Mouse (Mus musculus) CH12.LX (cell line): ENCODE measurements around the gene Adgrl3. TPM values are rescaled to one million over a fixed set of nuclear protein-coding genes. Genes with fewer than 3 reads are reported as not detected.

ENCODE experiments used
- DNase-seq: peaks from one replicate; pipeline ENCODE4 v3.0.0-alpha.2; 2013; ENCODE audit errors: extremely low read depth
- H3K27ac ChIP-seq: 2 replicates; pipeline ENCODE4 v1.5.1; 2012; ENCODE audit warnings: low read depth, mild to moderate bottlenecking, control low read depth, moderate library complexity; ENCODE audit not compliant: insufficient read depth
- H3K27me3 ChIP-seq: replicated peaks from 2 replicates; pipeline ENCODE3; 2012; ENCODE audit warnings: inconsistent platforms
- H3K36me3 ChIP-seq, 2 experiments: replicated peaks in 1 of 2; 2 replicates each; pipeline versions ENCODE3 to v1.6.1; 2012; ENCODE audit warnings: inconsistent platforms in 1 of 2, low read length in 1 of 2, mild to moderate bottlenecking in 1 of 2, mixed read lengths in 1 of 2, moderate library complexity in 1 of 2; ENCODE audit not compliant: control insufficient read depth in 1 of 2, insufficient read depth in 1 of 2
- H3K4me1 ChIP-seq, 2 experiments: 2 replicates each; pipeline ENCODE4 v1.6.1; 2012; ENCODE audit warnings: inconsistent platforms in 1 of 2, moderate library complexity in 1 of 2; ENCODE audit not compliant: insufficient read depth in 2 of 2, control insufficient read depth in 1 of 2
- H3K4me2 ChIP-seq: 2 replicates; pipeline ENCODE4 v1.6.1; 2012; ENCODE audit warnings: low read depth, mild to moderate bottlenecking, control low read depth; ENCODE audit not compliant: poor library complexity, insufficient read depth, severe bottlenecking
- H3K4me3 ChIP-seq, 3 experiments: fragments of 150-350 bp in 1 of 3; sonication (generic) in 1 of 3; replicated peaks in 1 of 3; 2 replicates each; pipeline versions ENCODE3 to v1.5.1; 2011 to 2012; ENCODE audit warnings: low read depth in 2 of 3, low read length in 2 of 3, mild to moderate bottlenecking in 2 of 3, moderate library complexity in 2 of 3, control low read depth in 1 of 3, improper control_type of control experiment in 1 of 3, inconsistent platforms in 1 of 3, mixed read lengths in 1 of 3; ENCODE audit not compliant: poor library complexity in 1 of 3
- H3K79me2 ChIP-seq: replicated peaks from 2 replicates; pipeline ENCODE4 v1.6.1; 2012; ENCODE audit warnings: mild to moderate bottlenecking, moderate library complexity; ENCODE audit not compliant: control insufficient read depth, poor library complexity, insufficient read depth, severe bottlenecking; ENCODE audit errors: extremely low read depth
- H3K9ac ChIP-seq: 2 replicates; pipeline ENCODE4 v1.6.1; 2012; ENCODE audit warnings: low read depth, mild to moderate bottlenecking, control low read depth, moderate library complexity; ENCODE audit not compliant: insufficient read depth
- H3K9me3 ChIP-seq: replicated peaks from 2 replicates; pipeline ENCODE3; 2012; ENCODE audit warnings: low read length, inconsistent platforms, mixed read lengths
- CHD1 ChIP-seq: IDR thresholded peaks from 2 replicates; pipeline ENCODE4 v1.6.1; 2012; ENCODE audit warnings: low read depth, low read length, improper control_type of control experiment, inconsistent platforms
- CHD2 ChIP-seq: IDR thresholded peaks from 2 replicates; pipeline ENCODE4 v1.6.1; 2011; ENCODE audit warnings: low read length, improper control_type of control experiment
- E2F4 ChIP-seq: IDR thresholded peaks from 2 replicates; pipeline ENCODE4 v1.6.1; 2011; ENCODE audit warnings: low read depth, low read length, improper control_type of control experiment; ENCODE audit not compliant: insufficient replicate concordance
- ELF1 ChIP-seq: IDR thresholded peaks from 2 replicates; pipeline ENCODE4 v1.6.1; 2014; ENCODE audit warnings: low read depth, mild to moderate bottlenecking, inconsistent platforms, low read length, improper control_type of control experiment
- EP300 ChIP-seq: IDR thresholded peaks from 2 replicates; pipeline ENCODE4 v1.6.1; 2011; ENCODE audit warnings: low read length, improper control_type of control experiment
- GABPA ChIP-seq: IDR thresholded peaks from 2 replicates; pipeline ENCODE4 v1.6.1; 2012; ENCODE audit warnings: low read depth, low read length, improper control_type of control experiment, inconsistent platforms; ENCODE audit not compliant: insufficient replicate concordance
- HCFC1 ChIP-seq: IDR thresholded peaks from 2 replicates; pipeline ENCODE4 v1.6.1; 2012; ENCODE audit warnings: low read depth, mild to moderate bottlenecking, inconsistent platforms, low read length, improper control_type of control experiment
- KAT2A ChIP-seq: IDR thresholded peaks from 2 replicates; pipeline ENCODE4 v1.6.1; 2012; ENCODE audit warnings: low read length, improper control_type of control experiment, inconsistent platforms; ENCODE audit not compliant: insufficient replicate concordance
- MAFK ChIP-seq: IDR thresholded peaks from 2 replicates; pipeline ENCODE4 v1.6.1; 2011; ENCODE audit warnings: low read length, improper control_type of control experiment; ENCODE audit not compliant: insufficient replicate concordance
- MAX ChIP-seq: IDR thresholded peaks from 2 replicates; pipeline ENCODE4 v1.6.1; 2011; ENCODE audit warnings: low read length, improper control_type of control experiment
- MAZ ChIP-seq: IDR thresholded peaks from 2 replicates; pipeline ENCODE4 v1.6.1; 2012; ENCODE audit warnings: low read depth, mild to moderate bottlenecking, inconsistent platforms, low read length, improper control_type of control experiment, moderate library complexity
- MEF2A ChIP-seq: IDR thresholded peaks from 2 replicates; pipeline ENCODE4 v1.6.1; 2014; ENCODE audit warnings: low read depth, mild to moderate bottlenecking, inconsistent platforms, low read length, improper control_type of control experiment, borderline replicate concordance
- MXI1 ChIP-seq: IDR thresholded peaks from 2 replicates; pipeline ENCODE4 v1.6.1; 2011; ENCODE audit warnings: mild to moderate bottlenecking, low read depth, low read length, improper control_type of control experiment
- MYC ChIP-seq: IDR thresholded peaks from 2 replicates; pipeline ENCODE4 v1.6.1; 2011; ENCODE audit warnings: low read depth, mild to moderate bottlenecking, improper control_type of control experiment, low read length
- NELFE ChIP-seq: IDR thresholded peaks from 2 replicates; pipeline ENCODE4 v1.6.1; 2011; ENCODE audit warnings: low read depth, low read length, improper control_type of control experiment
- NRF1 ChIP-seq: IDR thresholded peaks from 2 replicates; pipeline ENCODE4 v1.6.1; 2014; ENCODE audit warnings: low read depth, mild to moderate bottlenecking, inconsistent platforms, low read length, improper control_type of control experiment, moderate library complexity
- PAX5 ChIP-seq: IDR thresholded peaks from 2 replicates; pipeline ENCODE4 v1.6.1; 2012; ENCODE audit warnings: low read length, inconsistent platforms, mixed read lengths
- POLR2A ChIP-seq: IDR thresholded peaks from 2 replicates; pipeline ENCODE4 v1.6.1; 2011; ENCODE audit warnings: low read depth, mild to moderate bottlenecking, improper control_type of control experiment, low read length
- POLR2AphosphoS2 ChIP-seq: IDR thresholded peaks from 2 replicates; pipeline ENCODE4 v1.6.1; 2011; ENCODE audit warnings: low read depth, low read length, improper control_type of control experiment
- RAD21 ChIP-seq: IDR thresholded peaks from 2 replicates; pipeline ENCODE4 v1.6.1; 2011; ENCODE audit warnings: low read depth, mild to moderate bottlenecking, low read length, improper control_type of control experiment, moderate library complexity
- SIN3A ChIP-seq: IDR thresholded peaks from 2 replicates; pipeline ENCODE4 v1.6.1; 2012; ENCODE audit warnings: low read length, improper control_type of control experiment, inconsistent platforms
- SMC3 ChIP-seq: IDR thresholded peaks from 2 replicates; pipeline ENCODE4 v1.6.1; 2011; ENCODE audit warnings: low read depth, low read length, improper control_type of control experiment
- TBP ChIP-seq: conservative IDR thresholded peaks from 2 replicates; pipeline ENCODE4 v1.6.1; 2011; ENCODE audit warnings: low read depth, low read length, improper control_type of control experiment
- USF2 ChIP-seq: conservative IDR thresholded peaks from 2 replicates; pipeline ENCODE4 v1.6.1; 2011; ENCODE audit warnings: low read depth, low read length, improper control_type of control experiment
- ZC3H11A ChIP-seq: IDR thresholded peaks from 2 replicates; pipeline ENCODE4 v1.6.1; 2012; ENCODE audit warnings: low read depth, mild to moderate bottlenecking, inconsistent platforms, low read length, improper control_type of control experiment
- ZKSCAN1 ChIP-seq: IDR thresholded peaks from 2 replicates; pipeline ENCODE4 v1.6.1; 2012; ENCODE audit warnings: low read depth, inconsistent platforms, low read length, improper control_type of control experiment, borderline replicate concordance
- ZMIZ1 ChIP-seq: IDR thresholded peaks from 2 replicates; pipeline ENCODE4 v1.6.1; 2012; ENCODE audit warnings: low read depth, mild to moderate bottlenecking, inconsistent platforms, low read length, improper control_type of control experiment
- ZNF384 ChIP-seq: IDR thresholded peaks from 2 replicates; pipeline ENCODE4 v1.6.1; 2012; ENCODE audit warnings: low read depth, low read length, improper control_type of control experiment, inconsistent platforms
- dilution Hi-C: fragments of 300-500 bp; cut with MboI; formaldehyde crosslinking; loops from 2 replicates; pipeline ENCODE4 v1.14.3; 2020; ENCODE audit warnings: low sequenced_read_pairs; ENCODE audit not compliant: extremely low pct_unique_long_range_greater_than_20kb, extremely low pct_ligation_motif_present
- in situ Hi-C: fragments of 300-500 bp; cut with MboI; formaldehyde crosslinking; loops from 3 replicates; pipeline ENCODE4 v1.14.3; 2019; ENCODE audit warnings: low sequenced_read_pairs, low pct_ligation_motif_present, low pct_unique_long_range_greater_than_20kb, mixed read lengths
- polyA plus RNA-seq: library from polyadenylated mRNA; unstranded; fragments of >175 nt; gene quantifications from 2 replicates; pipeline ENCODE4 v1.2.1, GENCODE M21; 2012; ENCODE audit warnings: low read depth; ENCODE audit not compliant: insufficient read length
- total RNA-seq, 2 experiments: library from RNA; depleted of rRNA; stranded (reverse); fragments of 300-350 nt in 1 of 2; fragments of >200 nt in 1 of 2; gene quantifications; 2 replicates each; pipeline ENCODE4 v1.2.3; 2012 to 2014

The Adgrl3 gene
- total and polyA plus RNA-seq, 3 experiments, result 0.13 TPM; not detected in 2

DNA sequence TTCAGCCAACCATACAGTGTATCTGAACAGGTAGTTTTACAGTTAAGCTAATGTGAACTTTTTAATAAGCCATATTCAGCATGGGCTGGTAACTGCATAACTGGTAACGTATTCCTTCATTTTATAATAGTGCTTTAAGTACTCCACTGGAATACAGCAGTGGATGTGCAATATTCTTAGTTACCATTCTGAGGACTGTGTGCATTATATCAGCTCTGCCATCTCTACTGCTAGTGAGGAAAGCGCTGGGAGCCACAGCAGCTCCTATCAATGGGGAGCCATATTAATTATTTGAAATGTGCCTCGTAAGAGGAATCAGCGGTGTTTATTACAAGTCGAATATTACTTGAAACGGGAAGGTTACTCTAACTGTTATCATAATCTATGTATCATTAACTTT, 539.0 kb downstream of the Adgrl3 start:
- in situ Hi-C loops, result no loop called here
- no peaks in the 10 kb centered on the region for H3K79me2 ChIP-seq
- no peak overlapping the region for H3K9ac ChIP-seq
- H3K27ac ChIP-seq, result no peak overlapping the region
- dilution Hi-C loops, result no loop called here
- H3K36me3 ChIP-seq, result no peaks in the 10 kb centered on the region
- no peaks in the 10 kb centered on the region for H3K4me1 ChIP-seq
- H3K9me3 ChIP-seq, result no peaks in the 10 kb centered on the region
- no peak overlapping the region for H3K4me2 ChIP-seq
- H3K27me3 ChIP-seq, result no peaks in the 10 kb centered on the region
- H3K4me3 ChIP-seq, result no peak overlapping the region
- DNase-seq, result no peak
- TF ChIP-seq USF2, result no peak
- TF ChIP-seq TBP, result no peak
- TF ChIP-seq ZKSCAN1, result no peak
- no peak for TF ChIP-seq POLR2AphosphoS2
- no peak for TF ChIP-seq RAD21
- TF ChIP-seq SMC3, result no peak
- TF ChIP-seq MAX, result no peak
- no peak for TF ChIP-seq NRF1
- no peak for TF ChIP-seq E2F4
- TF ChIP-seq MAFK, result no peak

DNA sequence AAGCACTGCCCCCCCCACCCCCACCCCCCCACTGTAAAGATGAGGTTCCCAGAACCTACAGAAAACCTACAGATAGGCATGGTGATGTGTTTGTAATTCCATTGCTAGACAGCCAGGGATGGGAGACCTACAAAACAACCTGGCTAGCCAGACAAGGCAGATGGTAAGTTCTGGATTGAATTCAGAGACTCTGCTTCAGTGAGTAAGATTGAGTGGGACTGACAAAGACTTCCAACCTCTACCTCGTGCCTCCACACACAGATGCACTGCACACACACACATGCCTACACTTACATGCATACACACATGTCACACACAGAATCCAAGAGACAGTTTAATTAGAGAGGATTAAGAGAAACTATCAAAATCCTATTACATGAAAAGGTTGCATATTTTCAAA, 544.4 kb downstream of the Adgrl3 start:
- Histone ChIP-seq H3K36me3 (no peaks in the 10 kb centered on the region), H3K4me2 (no peak overlapping the region), H3K9me3 (no peaks in the 10 kb centered on the region), H3K79me2 (no peaks in the 10 kb centered on the region), H3K27ac (no peak overlapping the region), H3K4me1 (no peaks in the 10 kb centered on the region), H3K4me3 (no peak overlapping the region), H3K27me3 (no peaks in the 10 kb centered on the region), H3K9ac (no peak overlapping the region)
- no peak for DNase-seq
- no peak for TF ChIP-seq ZKSCAN1
- no peak for TF ChIP-seq ZC3H11A
- TF ChIP-seq MEF2A, result no peak
- TF ChIP-seq MXI1, result no peak
- in situ Hi-C loops, result no loop called here
- dilution Hi-C loops, result no loop called here

DNA sequence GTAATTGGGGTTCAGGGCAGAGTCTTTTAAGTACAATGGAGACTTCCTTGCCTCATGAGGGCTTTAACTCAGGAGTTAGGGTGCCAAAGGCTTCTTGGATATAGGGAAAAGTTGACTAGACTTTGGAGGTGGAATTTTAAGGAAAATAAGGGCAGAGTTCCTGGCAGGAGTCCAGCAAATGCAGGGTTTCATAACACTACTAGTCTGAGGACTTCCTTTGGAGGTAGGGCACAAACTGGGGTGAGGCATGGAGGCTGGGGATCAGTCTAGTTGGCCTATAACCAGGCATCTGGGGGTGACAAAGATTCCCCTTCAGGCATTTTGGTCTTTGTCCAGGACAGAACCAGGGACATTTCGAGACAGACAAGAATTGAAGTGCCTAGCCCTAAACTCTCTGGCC, 546.6 kb downstream of the Adgrl3 start:
- Histone ChIP-seq H3K9ac (no peak overlapping the region), H3K4me3 (no peak overlapping the region), H3K4me1 (no peaks in the 10 kb centered on the region), H3K9me3 (no peaks in the 10 kb centered on the region), H3K36me3 (no peaks in the 10 kb centered on the region), H3K79me2 (no peaks in the 10 kb centered on the region), H3K27me3 (no peaks in the 10 kb centered on the region), H3K27ac (no peak overlapping the region), H3K4me2 (no peak overlapping the region)
- in situ Hi-C loops (no loop called here), dilution Hi-C loops (no loop called here)
- no peak for TF ChIP-seq ZMIZ1
- no peak for TF ChIP-seq ELF1
- no peak for TF ChIP-seq USF2
- TF ChIP-seq MAZ, result no peak
- no peak for TF ChIP-seq HCFC1
- TF ChIP-seq POLR2A, result no peak
- TF ChIP-seq PAX5, result no peak
- no peak for TF ChIP-seq SMC3
- no peak for TF ChIP-seq SIN3A
- TF ChIP-seq ZNF384, result no peak
- no peak for TF ChIP-seq CHD2
- TF ChIP-seq KAT2A, result no peak
- no peak for TF ChIP-seq CHD1
- TF ChIP-seq GABPA, result no peak
- no peak for TF ChIP-seq MYC
- TF ChIP-seq NELFE, result no peak
- no peak for TF ChIP-seq ZKSCAN1
- no peak for TF ChIP-seq EP300
- DNase-seq, result no peak
